Mouse (Mus musculus): Measurements from ENCODE around the gene Rxrb.

Rxrb gene

DNA sequence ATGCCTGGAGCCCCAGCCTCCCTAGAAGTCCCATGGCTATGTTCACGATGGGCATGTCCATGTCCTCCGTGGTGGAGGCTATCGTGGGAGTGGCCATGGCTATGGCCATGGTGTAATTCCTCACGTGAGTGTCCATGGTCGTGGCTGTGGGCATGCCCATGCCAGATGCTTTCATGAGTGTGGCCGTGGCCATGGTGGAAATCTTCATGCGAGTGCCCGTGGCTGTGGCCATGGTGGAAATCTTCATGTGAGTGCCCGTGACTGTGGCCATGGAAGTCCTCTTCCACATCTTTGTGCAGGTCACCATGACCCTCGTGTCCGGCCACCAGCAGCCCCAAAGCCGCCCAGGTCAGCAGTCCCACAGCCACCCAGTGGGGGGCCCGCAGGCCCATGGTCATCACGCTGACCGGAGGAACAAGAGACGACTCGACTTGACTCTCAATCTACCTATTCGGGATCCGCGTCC lies 718 bp upstream of the Rxrb start:
- Histone ChIP-seq H3K36me3 (ENCODE audit: control insufficient read depth, insufficient read depth, low read length, poor library complexity, severe bottlenecking) (peaks cover 9% of the 10 kb centered on the region), H3K27me3 (ENCODE audit: control insufficient read depth, insufficient read depth, low read length, poor library complexity, severe bottlenecking) (no peaks in the 10 kb centered on the region)
- DNase-seq (ENCODE audit: low read depth, low spot score) = no peak

DNA sequence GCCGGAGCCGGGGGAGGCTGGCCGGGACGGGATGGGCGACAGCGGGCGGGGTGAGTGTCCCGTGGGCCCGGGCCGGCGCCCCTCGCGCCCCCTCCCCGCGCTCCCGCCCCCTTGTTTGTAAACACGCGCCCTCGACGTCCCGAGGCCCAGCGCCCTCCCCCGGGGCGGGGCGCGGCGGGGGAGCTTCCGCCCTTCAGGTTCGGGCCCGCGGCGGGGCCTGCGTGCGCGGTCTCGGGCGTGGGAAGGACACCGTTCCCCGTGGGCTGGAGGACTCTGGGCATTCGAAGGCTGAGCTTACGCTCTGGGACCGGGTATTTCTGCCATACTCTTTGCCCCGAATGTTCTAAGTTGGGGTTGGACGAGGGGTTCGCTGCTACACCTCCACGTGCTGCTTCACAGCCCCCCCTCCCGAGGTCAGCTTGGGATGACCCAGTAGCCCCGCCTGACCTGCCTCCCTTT lies 591 bp downstream of the Rxrb start:
- Histone ChIP-seq H3K27me3 (ENCODE audit: control insufficient read depth, insufficient read depth, low read length, poor library complexity, severe bottlenecking) (no peaks in the 10 kb centered on the region), H3K36me3 (ENCODE audit: control insufficient read depth, insufficient read depth, low read length, poor library complexity, severe bottlenecking) (peaks cover 19% of the 10 kb centered on the region)
- DNase-seq (ENCODE audit: low read depth, low spot score) = peak; percentile 70

DNA sequence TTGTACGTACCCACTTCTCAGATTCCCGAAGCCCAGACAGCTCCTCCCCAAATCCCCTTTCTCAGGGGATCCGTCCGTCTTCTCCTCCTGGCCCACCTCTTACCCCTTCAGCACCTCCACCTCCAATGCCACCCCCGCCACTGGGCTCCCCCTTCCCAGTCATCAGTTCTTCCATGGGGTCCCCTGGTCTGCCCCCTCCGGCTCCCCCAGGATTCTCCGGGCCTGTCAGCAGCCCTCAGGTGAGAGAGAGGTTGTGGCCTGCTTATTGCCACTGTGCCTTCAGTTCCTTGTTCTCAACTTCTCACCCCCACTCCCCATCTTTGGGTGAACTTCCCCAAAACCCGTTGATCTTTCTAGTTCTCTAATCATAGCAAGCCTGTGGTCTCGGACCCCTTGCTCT lies 1.2 kb downstream of the Rxrb start:
- Histone ChIP-seq H3K27me3 (ENCODE audit: control insufficient read depth, insufficient read depth, low read length, poor library complexity, severe bottlenecking) (no peaks in the 10 kb centered on the region), H3K36me3 (ENCODE audit: control insufficient read depth, insufficient read depth, low read length, poor library complexity, severe bottlenecking) (peaks cover 24% of the 10 kb centered on the region)
- peak; percentile 62 for DNase-seq (ENCODE audit: low read depth, low spot score)

DNA sequence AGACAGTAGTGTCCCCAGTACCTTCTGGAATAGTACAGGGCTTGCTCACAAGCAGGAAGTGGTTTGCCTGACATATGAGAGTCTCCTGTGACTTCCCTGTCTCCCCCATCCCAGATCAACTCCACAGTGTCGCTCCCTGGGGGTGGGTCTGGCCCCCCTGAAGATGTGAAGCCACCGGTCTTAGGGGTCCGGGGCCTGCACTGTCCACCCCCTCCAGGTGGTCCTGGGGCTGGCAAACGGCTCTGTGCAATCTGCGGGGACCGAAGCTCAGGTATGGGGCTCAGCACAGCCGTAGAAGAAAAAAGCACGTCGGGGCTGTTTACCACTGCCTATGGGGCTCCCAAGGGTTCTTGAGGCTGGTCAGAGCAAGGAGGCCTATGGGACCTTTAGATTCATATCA lies 1.8 kb downstream of the Rxrb start:
- peaks cover 28% of the 10 kb centered on the region for H3K36me3 ChIP-seq (ENCODE audit: control insufficient read depth, insufficient read depth, low read length, poor library complexity, severe bottlenecking)
- H3K27me3 ChIP-seq (ENCODE audit: control insufficient read depth, insufficient read depth, low read length, poor library complexity, severe bottlenecking) = no peaks in the 10 kb centered on the region; the same call in 1 of the 2 replicates
- DNase-seq (ENCODE audit: low read depth, low spot score) = no peak

DNA sequence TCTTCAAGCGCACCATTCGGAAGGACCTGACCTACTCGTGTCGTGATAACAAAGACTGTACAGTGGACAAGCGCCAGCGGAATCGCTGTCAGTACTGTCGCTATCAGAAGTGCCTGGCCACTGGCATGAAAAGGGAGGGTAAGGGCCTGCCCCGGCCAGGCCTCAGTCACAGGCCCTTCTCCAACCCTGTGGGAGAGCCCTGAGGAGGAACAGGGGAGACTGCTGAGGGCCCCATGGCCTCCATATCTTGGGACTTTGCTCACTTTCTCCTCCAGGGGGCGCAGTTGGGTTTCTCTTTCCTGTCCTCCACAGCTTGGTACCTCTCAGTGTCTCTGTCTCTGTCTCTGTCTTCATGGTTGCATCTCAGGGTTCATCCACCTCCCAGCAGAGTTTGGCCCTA lies 2.5 kb downstream of the Rxrb start:
- peaks cover 28% of the 10 kb centered on the region for H3K36me3 ChIP-seq (ENCODE audit: control insufficient read depth, insufficient read depth, low read length, poor library complexity, severe bottlenecking)
- DNase-seq (ENCODE audit: low read depth, low spot score) = peak; percentile 86
- H3K27me3 ChIP-seq (ENCODE audit: control insufficient read depth, insufficient read depth, low read length, poor library complexity, severe bottlenecking) = no peaks in the 10 kb centered on the region; the same call in 1 of the 2 replicates

DNA sequence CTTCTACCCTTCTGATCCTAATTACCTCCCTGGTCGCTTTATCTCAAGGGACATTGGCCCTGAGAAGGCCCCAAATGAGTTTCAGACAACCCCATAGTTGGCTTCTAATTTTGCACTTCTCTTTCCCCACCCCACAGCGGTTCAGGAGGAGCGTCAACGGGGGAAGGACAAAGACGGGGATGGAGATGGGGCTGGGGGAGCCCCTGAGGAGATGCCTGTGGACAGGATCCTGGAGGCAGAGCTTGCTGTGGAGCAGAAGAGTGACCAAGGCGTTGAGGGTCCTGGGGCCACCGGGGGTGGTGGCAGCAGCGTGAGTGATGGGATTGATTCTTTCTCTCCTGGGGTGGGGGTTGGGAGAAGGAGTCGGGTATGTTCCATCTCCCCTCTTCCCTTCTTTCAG lies 3.9 kb downstream of the Rxrb start:
- DNase-seq (ENCODE audit: low read depth, low spot score) = no peak
- Histone ChIP-seq H3K27me3 (ENCODE audit: control insufficient read depth, insufficient read depth, low read length, poor library complexity, severe bottlenecking) (no peaks in the 10 kb centered on the region; the same call in 1 of the 2 replicates), H3K36me3 (ENCODE audit: control insufficient read depth, insufficient read depth, low read length, poor library complexity, severe bottlenecking) (peaks cover 22% of the 10 kb centered on the region)

DNA sequence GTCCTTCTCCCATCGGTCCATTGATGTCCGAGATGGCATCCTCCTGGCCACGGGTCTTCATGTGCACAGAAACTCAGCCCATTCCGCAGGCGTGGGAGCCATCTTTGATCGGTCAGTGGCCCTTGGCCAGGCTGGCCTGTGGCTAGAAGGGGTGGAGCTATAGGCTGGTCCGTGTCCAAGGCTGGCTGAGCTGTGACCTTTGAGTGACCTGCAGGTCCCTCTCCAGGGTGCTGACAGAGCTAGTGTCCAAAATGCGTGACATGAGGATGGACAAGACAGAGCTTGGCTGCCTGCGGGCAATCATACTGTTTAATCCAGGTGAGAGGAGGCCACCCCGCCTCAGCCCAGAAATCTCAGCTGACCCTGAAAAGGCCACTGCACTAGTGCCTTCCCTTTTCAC lies 5.0 kb downstream of the Rxrb start:
- Histone ChIP-seq H3K27me3 (ENCODE audit: control insufficient read depth, insufficient read depth, low read length, poor library complexity, severe bottlenecking) (no peaks in the 10 kb centered on the region; the same call in 1 of the 2 replicates), H3K36me3 (ENCODE audit: control insufficient read depth, insufficient read depth, low read length, poor library complexity, severe bottlenecking) (peaks cover 22% of the 10 kb centered on the region)
- DNase-seq (ENCODE audit: low read depth, low spot score) = no peak

DNA sequence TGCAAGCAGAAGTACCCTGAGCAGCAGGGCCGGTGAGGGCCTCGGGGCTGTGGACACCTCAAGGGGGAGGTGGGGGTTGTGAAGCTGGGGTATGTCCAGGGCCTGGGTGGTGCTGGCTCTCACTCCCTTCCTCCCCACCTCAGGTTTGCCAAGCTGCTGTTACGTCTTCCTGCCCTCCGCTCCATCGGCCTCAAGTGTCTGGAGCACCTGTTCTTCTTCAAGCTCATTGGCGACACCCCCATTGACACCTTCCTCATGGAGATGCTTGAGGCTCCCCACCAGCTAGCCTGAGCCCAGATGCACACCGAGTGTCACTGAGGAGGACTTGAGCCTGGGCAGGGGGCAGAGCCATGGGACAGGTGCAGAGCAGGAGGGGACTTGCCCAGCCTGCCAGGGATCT lies 5.6 kb downstream of the Rxrb start:
- DNase-seq (ENCODE audit: low read depth, low spot score) = no peak
- no peaks in the 10 kb centered on the region; the same call in 1 of the 2 replicates for H3K27me3 ChIP-seq (ENCODE audit: control insufficient read depth, insufficient read depth, low read length, poor library complexity, severe bottlenecking)
- H3K36me3 ChIP-seq (ENCODE audit: control insufficient read depth, insufficient read depth, low read length, poor library complexity, severe bottlenecking) = peaks cover 22% of the 10 kb centered on the region

DNA sequence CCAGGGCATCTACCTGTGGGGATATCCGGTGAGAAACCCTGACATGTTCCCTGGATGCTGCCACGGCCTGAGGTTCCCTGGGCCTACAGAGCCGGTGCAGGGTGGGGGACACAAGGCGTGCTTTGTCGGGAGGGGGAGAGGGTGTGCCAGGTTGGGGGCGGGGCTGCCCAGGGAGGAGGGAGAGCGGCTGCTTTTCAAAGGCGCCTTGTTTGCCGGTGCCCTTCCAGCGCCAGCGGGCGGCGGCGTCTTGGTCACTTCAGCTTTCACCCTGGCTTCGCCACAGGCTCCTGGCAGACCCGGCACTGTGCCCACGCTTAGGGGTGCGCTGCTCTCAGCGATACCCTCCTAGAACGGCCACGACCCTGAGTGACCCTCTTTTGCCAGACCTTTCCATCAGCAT lies 6.8 kb downstream of the Rxrb start:
- H3K36me3 ChIP-seq (ENCODE audit: control insufficient read depth, insufficient read depth, low read length, poor library complexity, severe bottlenecking) = peaks cover 22% of the 10 kb centered on the region
- H3K27me3 ChIP-seq (ENCODE audit: control insufficient read depth, insufficient read depth, low read length, poor library complexity, severe bottlenecking) = no peaks in the 10 kb centered on the region; the same call in 1 of the 2 replicates
- DNase-seq (ENCODE audit: low read depth, low spot score) = no peak

DNA sequence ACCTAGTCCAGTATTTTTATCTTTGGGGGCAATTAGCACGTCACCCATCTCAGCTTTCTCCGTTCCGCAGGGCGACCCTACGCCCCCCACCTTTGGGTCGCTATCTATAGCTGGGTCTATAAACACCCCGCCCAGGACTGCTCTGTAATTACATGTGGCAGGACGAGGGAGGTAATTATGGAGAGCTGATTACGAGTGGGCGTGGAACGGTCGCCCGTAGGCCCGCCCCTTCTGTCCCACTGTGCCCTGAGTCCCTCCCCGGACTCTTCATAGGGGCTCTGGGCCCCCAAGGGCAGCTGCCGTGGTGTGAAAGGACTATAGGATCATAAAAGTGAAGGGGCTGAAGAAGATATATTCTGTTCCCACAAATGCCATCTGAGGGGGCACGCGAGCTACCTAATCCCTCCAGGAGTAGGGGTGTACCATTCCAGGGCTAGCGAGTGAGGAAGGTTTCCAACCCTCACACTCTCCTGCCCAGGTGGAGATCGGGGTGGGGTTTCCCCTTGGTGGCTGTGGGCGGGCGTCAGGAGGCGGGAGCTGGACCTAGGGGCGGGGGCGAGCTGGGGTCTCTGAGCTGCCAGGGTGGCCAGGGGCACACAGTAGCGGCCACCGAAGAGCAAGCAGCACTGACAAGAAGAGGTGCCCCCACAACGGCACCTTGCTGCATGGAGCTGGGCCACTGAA lies 7.4 kb downstream of the Rxrb start, which contains the start of gene Col11a2:
TSS of gene Col11a2 (plus strand) at position 560 of the 684 bp plus-strand sequence.
- DNase-seq (ENCODE audit: low read depth, low spot score) = no peak

DNA sequence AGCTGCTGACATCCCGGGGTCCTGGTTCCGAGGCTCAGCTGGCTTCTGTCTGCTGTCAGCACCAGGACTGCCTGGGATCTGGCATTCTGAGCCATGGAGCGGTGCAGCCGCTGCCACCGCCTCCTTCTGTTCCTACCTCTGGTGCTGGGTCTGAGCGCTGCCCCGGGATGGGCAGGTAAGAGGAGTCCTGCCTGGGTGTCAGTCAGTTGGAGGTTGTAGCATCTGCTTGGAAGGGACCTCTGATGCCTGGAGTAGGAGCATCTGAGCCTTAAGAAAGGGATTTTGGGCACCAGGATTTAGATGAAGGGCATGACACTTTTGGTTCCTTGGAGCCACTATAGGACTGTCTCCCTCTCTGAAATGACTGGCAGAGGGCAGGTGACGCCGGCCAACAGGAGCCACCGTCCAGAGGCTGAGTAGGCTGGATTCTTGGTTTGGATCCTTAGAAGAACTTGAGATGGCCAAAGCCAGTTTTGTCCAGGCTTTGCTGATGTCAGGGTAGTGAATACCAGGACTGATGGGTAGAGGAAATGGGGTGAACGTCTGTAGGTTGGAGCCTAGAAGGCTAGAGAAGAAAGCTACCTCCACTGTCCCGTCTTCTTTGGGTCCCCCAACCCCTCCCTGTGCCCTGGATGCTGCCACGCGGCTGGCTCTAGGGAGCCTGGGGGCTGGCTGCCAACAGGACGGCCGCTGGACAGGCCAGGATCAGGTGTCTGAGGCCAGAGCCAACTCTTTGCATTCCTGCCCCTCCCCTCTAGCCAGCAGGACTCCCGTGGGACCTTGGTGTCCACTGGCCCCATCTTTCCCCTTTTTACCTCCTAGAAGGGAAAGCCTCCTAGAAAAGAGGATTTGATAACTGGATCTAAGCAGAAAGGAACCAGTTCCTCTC lies 8.2 kb downstream of the Rxrb start:
- DNase-seq (ENCODE audit: low read depth, low spot score) = no peak
- Histone ChIP-seq H3K27me3 (ENCODE audit: control insufficient read depth, insufficient read depth, low read length, poor library complexity, severe bottlenecking) (no peaks in the 10 kb centered on the region; the same call in 1 of the 2 replicates), H3K36me3 (ENCODE audit: control insufficient read depth, insufficient read depth, low read length, poor library complexity, severe bottlenecking) (peaks cover 22% of the 10 kb centered on the region)

More for the DNA sequence above, 7.4 kb downstream of the Rxrb start, which contains the start of gene Col11a2:
- H3K36me3 ChIP-seq (ENCODE audit: control insufficient read depth, insufficient read depth, low read length, poor library complexity, severe bottlenecking) = peaks cover 22% of the 10 kb centered on the region
- H3K27me3 ChIP-seq (ENCODE audit: control insufficient read depth, insufficient read depth, low read length, poor library complexity, severe bottlenecking) = no peaks in the 10 kb centered on the region; the same call in 1 of the 2 replicates

DNA sequence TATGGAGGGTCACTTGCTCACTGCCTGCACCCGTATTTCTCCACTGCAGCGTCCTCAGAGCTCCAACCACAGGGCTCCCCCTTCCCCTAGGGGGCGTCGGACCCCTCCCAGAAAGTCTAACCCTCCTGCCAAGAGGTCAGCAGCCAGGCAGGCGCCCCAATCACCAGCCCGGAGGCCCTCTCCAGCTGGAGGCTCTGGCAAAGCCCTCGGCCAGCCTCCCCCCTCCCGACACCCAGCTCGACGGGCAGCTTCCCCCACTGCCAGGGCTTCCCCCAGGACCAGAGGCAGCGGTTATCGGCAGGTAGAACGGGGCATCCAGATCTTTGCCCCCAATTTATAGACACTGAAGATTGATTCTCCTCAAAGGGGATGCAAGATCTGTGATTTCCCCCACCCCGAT lies 14.3 kb downstream of the Rxrb start:
- Histone ChIP-seq H3K36me3 (ENCODE audit: control insufficient read depth, insufficient read depth, low read length, poor library complexity, severe bottlenecking) (no peaks in the 10 kb centered on the region), H3K27me3 (ENCODE audit: control insufficient read depth, insufficient read depth, low read length, poor library complexity, severe bottlenecking) (no peaks in the 10 kb centered on the region)
- no peak for DNase-seq (ENCODE audit: low read depth, low spot score)

DNA sequence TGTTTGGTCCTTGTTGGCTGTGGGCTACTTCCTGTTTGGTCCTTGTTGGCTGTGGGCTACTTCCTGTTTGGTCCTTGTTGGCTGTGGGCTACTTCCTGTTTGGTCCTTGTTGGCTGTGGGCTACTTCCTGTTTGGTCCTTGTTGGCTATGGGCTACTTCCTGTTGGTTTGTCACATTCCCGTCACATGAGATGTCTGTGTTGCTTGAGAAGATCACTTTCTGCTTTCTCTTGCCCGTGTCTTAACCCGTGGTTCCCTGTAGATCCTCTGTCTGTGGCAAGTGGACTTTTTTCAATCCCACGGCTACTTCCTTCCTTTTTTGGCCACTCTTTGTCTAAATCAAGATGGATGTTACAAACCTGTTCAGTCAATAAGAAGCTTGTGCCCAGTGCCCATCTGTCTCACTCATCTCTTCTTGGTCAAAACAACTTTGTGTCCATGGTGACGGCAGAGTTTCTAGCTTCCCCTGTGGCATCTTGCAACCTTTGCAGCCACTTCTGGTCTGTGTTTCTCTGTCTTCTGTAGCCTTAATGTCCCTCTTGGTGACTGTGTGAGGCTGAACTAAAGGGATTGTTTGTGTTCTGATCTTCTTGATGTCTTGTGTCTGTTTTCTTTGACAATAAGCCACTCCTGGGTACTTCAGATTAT lies 15.9 kb downstream of the Rxrb start:
- no peaks in the 10 kb centered on the region for H3K36me3 ChIP-seq (ENCODE audit: control insufficient read depth, insufficient read depth, low read length, poor library complexity, severe bottlenecking)
- H3K27me3 ChIP-seq (ENCODE audit: control insufficient read depth, insufficient read depth, low read length, poor library complexity, severe bottlenecking) = no peaks in the 10 kb centered on the region
- DNase-seq (ENCODE audit: low read depth, low spot score) = peak; percentile 75

DNA sequence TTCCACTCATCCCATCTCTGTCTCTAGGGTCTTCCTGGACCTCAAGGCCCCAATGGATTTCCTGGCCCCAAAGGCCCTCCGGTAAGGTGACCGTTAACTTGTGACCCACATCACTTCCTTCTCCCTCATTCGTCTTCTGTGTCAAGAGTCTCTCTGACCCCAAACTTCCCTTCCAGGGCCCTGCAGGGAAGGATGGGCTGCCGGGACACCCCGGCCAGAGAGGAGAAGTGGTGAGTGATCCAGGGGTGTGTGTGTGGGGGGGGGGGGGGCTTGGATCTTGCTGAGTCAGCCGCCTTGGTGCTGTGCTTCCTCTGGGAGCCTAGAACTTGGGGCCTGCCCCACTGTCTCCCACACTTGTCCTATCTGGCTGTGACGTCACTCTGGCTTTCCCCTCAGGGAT lies 25.6 kb downstream of the Rxrb start:
- DNase-seq (ENCODE audit: low read depth, low spot score) = no peak
- Histone ChIP-seq H3K36me3 (ENCODE audit: control insufficient read depth, insufficient read depth, low read length, poor library complexity, severe bottlenecking) (no peaks in the 10 kb centered on the region), H3K27me3 (ENCODE audit: control insufficient read depth, insufficient read depth, low read length, poor library complexity, severe bottlenecking) (no peaks in the 10 kb centered on the region)
